Mouse (Mus musculus) testis, adult 2 months (tissue): ENCODE measurements around the gene Cpa4. TPM values are rescaled to one million over a fixed set of nuclear protein-coding genes. Genes with fewer than 3 reads are reported as not detected.

Experiments
- H3K27ac ChIP-seq: fragments of 200-500 bp; 2 replicates; pipeline ENCODE4 v1.5.1; 2012; ENCODE audit warnings: low read depth, low read length; ENCODE audit not compliant: control insufficient read depth, insufficient read depth
- H3K27me3 ChIP-seq: fragments of 200-500 bp; 2 replicates; pipeline ENCODE4 v1.6.1; 2012; ENCODE audit warnings: mild to moderate bottlenecking, low read length, moderate library complexity; ENCODE audit not compliant: control insufficient read depth, insufficient read depth
- H3K36me3 ChIP-seq: fragments of 200-500 bp; 2 replicates; pipeline ENCODE4 v1.6.1; 2012; ENCODE audit warnings: mild to moderate bottlenecking, low read length; ENCODE audit not compliant: control insufficient read depth, insufficient read depth
- H3K4me1 ChIP-seq: fragments of 200-500 bp; 2 replicates; pipeline ENCODE4 v1.6.1; 2012; ENCODE audit warnings: low read length; ENCODE audit not compliant: control insufficient read depth, insufficient read depth
- H3K4me3 ChIP-seq: fragments of 200-500 bp; 2 replicates; pipeline ENCODE4 v1.5.1; 2012; ENCODE audit warnings: low read depth, mild to moderate bottlenecking, low read length, moderate library complexity, mixed read lengths; ENCODE audit not compliant: control insufficient read depth
- CTCF ChIP-seq: fragments of 200-500 bp; IDR thresholded peaks from 2 replicates; pipeline ENCODE4 v1.5.1; 2012; ENCODE audit warnings: low read depth, mild to moderate bottlenecking, inconsistent platforms, low read length, moderate library complexity; ENCODE audit not compliant: control insufficient read depth, insufficient read depth, insufficient replicate concordance
- POLR2A ChIP-seq: fragments of 200-500 bp; IDR thresholded peaks from 2 replicates; pipeline ENCODE4 v1.6.1; 2012; ENCODE audit warnings: low read depth, mild to moderate bottlenecking, inconsistent platforms, low read length, moderate library complexity; ENCODE audit not compliant: control insufficient read depth
- polyA plus RNA-seq: library from polyadenylated mRNA; depleted of rRNA; stranded (reverse); fragments of >200 nt; gene quantifications from 2 replicates; pipeline ENCODE4 v1.2.3, GENCODE M21; 2012

Gene Cpa4
- polyA plus RNA-seq, 1 experiment = not detected

- TF ChIP-seq POLR2A = no peak
- no peak for TF ChIP-seq CTCF
- no peaks in the 10 kb centered on the region for H3K27me3 ChIP-seq
- H3K4me3 ChIP-seq = no peak overlapping the region
- H3K27ac ChIP-seq = no peak overlapping the region
- no peaks in the 10 kb centered on the region for H3K36me3 ChIP-seq
- no peaks in the 10 kb centered on the region for H3K4me1 ChIP-seq
These were observed 28.2 kb downstream of the Cpa4 start for GRCm38 (mm10) chr6:30596230-30596898.

GRCm38 (mm10) chr6:30600033-30600432 lies 31.9 kb downstream of the Cpa4 start:
- Histone ChIP-seq H3K27me3 (no peaks in the 10 kb centered on the region), H3K4me1 (no peaks in the 10 kb centered on the region), H3K27ac (no peak overlapping the region), H3K36me3 (no peaks in the 10 kb centered on the region), H3K4me3 (no peak overlapping the region)
- TF ChIP-seq POLR2A (no peak), CTCF (no peak)

GRCm38 (mm10) chr6:30600995-30601394 lies 32.8 kb downstream of the Cpa4 start:
- TF ChIP-seq POLR2A = no peak
- no peak for TF ChIP-seq CTCF
- no peaks in the 10 kb centered on the region for H3K36me3 ChIP-seq
- H3K4me1 ChIP-seq = no peaks in the 10 kb centered on the region
- H3K27me3 ChIP-seq = no peaks in the 10 kb centered on the region
- H3K4me3 ChIP-seq = no peak overlapping the region
- no peak overlapping the region for H3K27ac ChIP-seq

- Histone ChIP-seq H3K27ac (no peak overlapping the region), H3K36me3 (no peaks in the 10 kb centered on the region), H3K27me3 (no peaks in the 10 kb centered on the region), H3K4me3 (no peak overlapping the region), H3K4me1 (no peaks in the 10 kb centered on the region)
- TF ChIP-seq CTCF (no peak), POLR2A (no peak)
These were observed 36.2 kb downstream of the Cpa4 start for GRCm38 (mm10) chr6:30604342-30604867.

GRCm38 (mm10) chr6:30605111-30605510 lies 36.9 kb downstream of the Cpa4 start:
- no peaks in the 10 kb centered on the region for H3K4me1 ChIP-seq
- no peak overlapping the region for H3K4me3 ChIP-seq
- no peak overlapping the region for H3K27ac ChIP-seq
- no peaks in the 10 kb centered on the region for H3K27me3 ChIP-seq
- no peak for TF ChIP-seq CTCF
- no peak for TF ChIP-seq POLR2A
- no peaks in the 10 kb centered on the region for H3K36me3 ChIP-seq

GRCm38 (mm10) chr6:30605672-30606071 lies 37.5 kb downstream of the Cpa4 start:
- H3K27me3 ChIP-seq = no peaks in the 10 kb centered on the region
- TF ChIP-seq CTCF (no peak), POLR2A (no peak)
- H3K36me3 ChIP-seq = no peaks in the 10 kb centered on the region
- H3K4me1 ChIP-seq = no peaks in the 10 kb centered on the region
- no peak overlapping the region for H3K27ac ChIP-seq
- no peak overlapping the region for H3K4me3 ChIP-seq

- Histone ChIP-seq H3K27me3 (no peaks in the 10 kb centered on the region), H3K27ac (no peak within 1 kb of the TSS), H3K4me3 (peak within 1 kb of the TSS; percentile 71), H3K4me1 (0 out of 2 replicates have a peak, but pooled peaks cover 2% of the 10 kb centered on the region), H3K36me3 (no peaks in the 10 kb centered on the region)
- TF ChIP-seq CTCF (no peak), POLR2A (no peak)
These were observed 42.5 kb downstream of the Cpa4 start, which contains the start of gene Cpa5 for GRCm38 (mm10) chr6:30610710-30611109. Cpa5 (plus strand) TSS chr6:30611010.
